Comparison of ENCODE assay signal across 18 mouse cellular contexts in genomic region chr13:85208656-85209055, GRCm38 (mm10).
"Had no signal": no experiment of that assay in that cellular context is flagged by ENCODE, and none has a peak within 500 bp of the region (broad histone marks: within the 10 kb centered on the region; RNA-seq: fewer than 3 reads in every experiment).

No protein-coding gene starts in this region.

- H3K4me2 ChIP-seq: limb, embryonic 13.5 days; lung, embryonic 14.5 days; midbrain, embryonic 13.5 days had no signal

- ATAC-seq: lung, postnatal 0 days; midbrain, embryonic 13.5 days; midbrain, embryonic 16.5 days had no signal

- DNase-seq: kidney, postnatal 25 days; layer of hippocampus, adult 9-11 months; liver; liver, postnatal 0 days; lung, embryonic 14.5 days; thymus, adult 2 months; thymus, postnatal 14 days; thymus, postnatal 4 days had no signal

- H3K27ac ChIP-seq: kidney, postnatal 0 days; layer of hippocampus, adult 2 months; limb, embryonic 10.5 days; limb, embryonic 13.5 days; liver, embryonic 14.5 days; macrophage; midbrain, embryonic 13.5 days; stomach, postnatal 0 days had no signal

- H3K9me3 ChIP-seq: limb, embryonic 10.5 days; limb, embryonic 13.5 days; midbrain, embryonic 13.5 days had no signal

- H3K4me1 ChIP-seq: limb, embryonic 10.5 days; limb, embryonic 13.5 days; midbrain, embryonic 13.5 days had no signal

- H3K9ac ChIP-seq: limb, embryonic 13.5 days; liver, embryonic 14.5 days; liver, postnatal 0 days; lung, embryonic 14.5 days; midbrain, embryonic 13.5 days had no signal

- H3K27me3 ChIP-seq: limb, embryonic 13.5 days; midbrain, embryonic 13.5 days had no signal

- H3K4me3 ChIP-seq: layer of hippocampus, adult 2 months; limb, embryonic 10.5 days; limb, embryonic 13.5 days; midbrain, embryonic 13.5 days had no signal
